Mouse (Mus musculus) frontal cortex, postnatal 14 days (tissue): ENCODE data around the gene Mynn.

Experiments used
- DNase-seq, 2 experiments: peaks; one replicate each; pipeline ENCODE4 v3.0.0; 2022; ENCODE audit warnings: low spot score in 2 of 2

Gene Mynn

DNA sequence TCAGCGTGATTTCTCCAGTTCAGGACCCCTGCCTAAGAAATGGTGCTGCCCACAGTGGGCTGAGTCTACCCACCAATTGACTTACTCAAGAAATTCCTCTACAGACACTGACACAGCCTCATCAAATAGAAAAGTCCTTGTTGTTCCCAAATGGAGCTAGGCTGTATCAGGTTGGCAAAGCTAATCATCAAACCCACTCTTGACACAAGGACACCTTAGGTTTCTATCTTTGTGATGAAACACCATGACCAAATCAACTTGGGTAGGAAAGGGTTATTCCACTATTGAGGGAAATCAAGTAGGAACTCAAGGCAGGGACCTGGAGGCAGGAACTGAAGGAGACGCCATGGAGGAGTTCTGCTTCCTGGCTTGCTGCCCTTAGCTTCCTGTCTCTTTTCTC, 42.3 kb downstream of the Mynn start, which contains the start of gene Lrriq4:
Lrriq4 (plus strand) TSS at position 301 of the 400 bp plus-strand sequence.
- DNase-seq: no peak

DNA sequence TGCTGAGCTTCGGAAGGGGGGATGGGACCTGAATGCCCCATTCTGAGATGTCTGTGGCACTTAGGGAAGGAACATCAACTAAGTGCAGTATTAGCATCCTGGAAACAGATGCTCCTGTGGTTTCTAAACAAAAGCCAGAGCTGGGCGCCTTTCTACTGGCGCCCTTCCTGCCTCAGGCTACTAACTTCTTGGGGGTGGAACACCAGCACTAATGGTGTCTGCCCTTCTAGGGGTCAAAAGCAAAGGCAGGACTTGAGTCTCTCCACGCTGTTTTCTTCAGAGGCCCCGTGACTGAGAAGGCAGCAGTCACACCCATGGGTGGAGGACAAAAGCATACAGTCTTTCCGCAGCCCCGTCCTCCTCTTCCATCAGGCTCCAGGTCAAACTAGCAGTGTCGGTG, 44.9 kb downstream of the Mynn start:
- no peak for DNase-seq

DNA sequence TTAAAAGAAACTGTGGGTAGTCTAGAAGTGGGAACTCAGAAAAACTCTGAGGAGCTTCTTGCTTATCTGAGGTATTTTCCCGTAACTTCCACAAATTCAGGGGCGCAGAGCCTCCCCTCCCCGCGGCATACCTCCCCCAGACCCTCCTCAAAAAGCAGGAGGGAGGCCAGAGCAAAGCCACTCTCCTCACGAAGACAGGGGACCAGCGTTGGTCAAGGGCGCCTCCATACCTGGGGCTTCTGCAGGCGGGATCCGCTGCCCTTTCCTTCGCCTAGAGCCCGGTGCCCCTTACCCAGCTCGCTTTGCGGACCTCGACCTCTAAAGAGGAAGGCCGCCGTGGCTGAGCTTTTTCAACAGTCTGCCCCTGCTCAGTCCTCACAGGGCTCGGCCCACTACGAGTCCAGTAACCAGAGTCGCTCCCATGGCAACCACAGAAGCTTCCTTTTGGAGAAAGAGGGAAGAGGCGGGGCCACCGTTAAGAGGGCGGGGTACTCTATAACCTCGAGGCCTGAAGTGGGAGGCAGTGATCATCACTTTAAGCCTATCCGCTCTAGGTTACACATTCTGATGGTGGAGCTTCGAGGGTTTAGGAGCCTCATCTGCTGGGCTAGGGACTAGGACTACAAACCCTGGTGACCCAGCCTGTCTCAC, 45.7 kb downstream of the Mynn start, which contains the start of gene Lrrc34:
Lrrc34 (minus strand) TSS at position 430 of the 651 bp plus-strand sequence.
- DNase-seq: peak; percentile 13 to 15

DNA sequence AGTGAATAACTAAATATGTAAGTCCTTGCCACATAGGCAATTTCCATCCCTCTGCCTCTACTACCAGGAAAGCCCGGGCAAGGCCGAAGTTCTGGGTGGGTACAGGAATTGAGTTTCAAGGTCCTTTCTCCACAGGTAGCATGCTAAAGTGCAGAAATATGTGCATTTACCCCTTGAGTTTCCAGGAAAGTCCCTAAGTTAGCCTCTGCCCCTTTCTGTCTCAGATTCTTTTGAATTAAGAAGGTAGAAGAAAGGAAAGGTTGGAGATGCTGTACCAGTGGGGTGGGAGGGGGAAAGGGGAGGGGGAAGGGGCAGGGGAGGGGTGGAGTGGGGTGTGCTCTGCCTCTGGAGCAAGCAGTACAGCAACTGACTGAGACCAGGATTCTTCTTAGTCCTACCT, 46.6 kb downstream of the Mynn start:
- no peak for DNase-seq

DNA sequence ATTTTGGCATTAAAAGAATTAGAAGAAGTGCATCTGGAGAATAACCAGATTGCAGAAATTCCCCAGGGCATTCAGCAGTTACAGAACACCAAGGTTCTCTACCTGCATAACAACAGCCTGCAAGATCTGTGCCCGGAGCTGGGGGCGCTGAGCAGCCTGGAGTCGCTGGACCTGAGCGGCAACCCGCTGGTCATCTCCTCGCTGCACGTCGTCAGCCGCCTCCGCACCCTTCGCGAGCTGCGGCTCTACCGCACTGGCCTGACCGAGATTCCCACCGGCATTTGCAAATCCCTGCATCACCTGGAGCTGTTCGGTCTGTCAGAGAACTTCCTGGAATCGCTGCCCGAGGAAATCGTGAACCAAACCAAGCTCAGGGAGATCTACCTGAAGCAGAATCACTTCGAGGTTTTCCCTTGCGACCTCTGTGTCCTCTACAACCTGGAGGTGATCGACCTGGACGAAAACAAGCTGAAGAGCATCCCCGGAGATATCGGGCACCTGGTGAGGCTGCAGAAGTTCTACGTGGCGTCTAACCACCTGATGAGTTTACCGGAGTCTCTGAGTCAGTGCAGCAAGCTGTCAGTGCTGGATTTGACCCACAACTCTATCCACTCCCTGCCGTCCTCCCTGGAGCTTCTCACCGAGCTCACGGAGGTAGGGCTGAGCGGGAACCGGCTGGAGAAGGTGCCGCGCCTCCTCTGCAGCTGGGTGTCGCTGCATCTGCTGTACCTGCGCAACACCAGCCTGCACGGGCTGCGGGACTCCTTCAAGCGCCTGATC, 48.4 kb downstream of the Mynn start:
- DNase-seq: no peak

DNA sequence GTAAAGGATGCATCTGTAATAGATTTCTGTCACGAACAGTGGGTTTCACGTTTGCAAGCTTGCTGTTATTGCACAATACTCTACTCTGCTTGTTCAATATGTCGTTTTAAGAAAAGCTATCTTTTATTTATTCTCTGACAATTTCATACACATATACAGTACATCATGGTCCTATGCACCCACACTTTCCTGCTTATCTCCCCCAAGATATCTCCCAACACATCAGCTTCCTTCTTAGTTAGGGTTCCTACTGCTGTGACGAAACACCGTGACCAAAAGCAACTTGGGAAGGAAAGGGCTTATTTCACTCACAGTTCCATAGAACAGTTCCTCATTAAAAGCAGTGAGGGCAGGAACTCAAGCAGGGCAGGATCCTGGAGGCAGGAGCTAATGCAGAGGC, 54.1 kb downstream of the Mynn start:
- no peak for DNase-seq

DNA sequence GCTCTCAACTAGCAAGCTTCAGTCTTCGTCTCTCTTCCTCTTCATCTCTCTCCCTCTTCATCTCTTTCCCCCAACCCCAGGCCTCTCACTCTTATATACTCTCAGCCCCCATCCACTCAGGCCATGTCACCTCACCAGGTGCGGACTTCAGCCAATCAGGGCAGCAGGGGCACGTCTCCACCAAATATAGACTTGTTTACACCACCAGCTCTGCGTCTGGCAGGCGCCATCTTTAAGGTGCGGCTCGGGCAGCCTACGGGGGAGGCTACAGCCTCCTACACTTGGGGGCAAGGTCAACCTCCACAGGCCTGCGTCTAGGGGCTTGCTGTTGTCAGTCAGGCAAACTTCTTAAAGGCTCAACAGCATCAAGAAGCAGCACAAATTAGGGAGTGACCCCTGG, 56.6 kb downstream of the Mynn start:
- no peak for DNase-seq
